Mouse (Mus musculus) C2C12 (cell line): ENCODE data around the gene 1700088E04Rik. TPM values are rescaled to one million over a fixed set of nuclear protein-coding genes. Genes with fewer than 3 reads are reported as not detected.
A peak's percentile ranks its signal among the peaks of the same experiment; 100 is the strongest.

Source experiments
- H3K27me3 ChIP-seq: one replicate; pipeline ENCODE4 v1.6.1; 2011; ENCODE audit not compliant: control insufficient read depth, insufficient read depth, insufficient read length
- H3K36me3 ChIP-seq: one replicate; pipeline ENCODE4 v1.6.1; 2011; ENCODE audit not compliant: control insufficient read depth, insufficient read depth
- H3K4me3 ChIP-seq: one replicate; pipeline ENCODE4 v1.5.1; 2011; ENCODE audit warnings: mild to moderate bottlenecking, control low read depth; ENCODE audit not compliant: poor library complexity, insufficient read depth, severe bottlenecking
- H3K79me2 ChIP-seq: one replicate; pipeline ENCODE4 v1.6.1; 2011; ENCODE audit not compliant: control insufficient read depth, insufficient read depth
- H3K79me3 ChIP-seq: one replicate; pipeline ENCODE4 v1.6.1; 2011; ENCODE audit warnings: low read depth, control low read depth
- H3ac ChIP-seq: one replicate; pipeline ENCODE3; 2011; ENCODE audit warnings: low read depth; ENCODE audit not compliant: control insufficient read depth, insufficient read length
- CEBPB ChIP-seq: IDR thresholded peaks from one replicate; pipeline ENCODE4 v1.6.1; 2011; ENCODE audit warnings: low read depth, mild to moderate bottlenecking, control low read depth, moderate library complexity
- CTCF ChIP-seq: IDR thresholded peaks from one replicate; pipeline ENCODE4 v1.5.1; 2011; ENCODE audit not compliant: control insufficient read depth, insufficient read depth, insufficient read length
- FOSL1 ChIP-seq: IDR thresholded peaks from one replicate; pipeline ENCODE4 v1.8.0; 2011; ENCODE audit warnings: mild to moderate bottlenecking, low read length; ENCODE audit not compliant: poor library complexity, insufficient read depth, severe bottlenecking
- MAX ChIP-seq: IDR thresholded peaks from one replicate; pipeline ENCODE4 v1.6.1; 2011; ENCODE audit warnings: mild to moderate bottlenecking, control low read depth
- MYOD1 ChIP-seq: IDR thresholded peaks from one replicate; pipeline ENCODE4 v1.6.1; 2011; ENCODE audit warnings: low read depth; ENCODE audit not compliant: control insufficient read depth, insufficient read length
- MYOG ChIP-seq: IDR thresholded peaks from one replicate; pipeline ENCODE4 v1.6.1; 2011; ENCODE audit not compliant: control insufficient read depth, insufficient read length; ENCODE audit errors: extremely low read depth
- USF1 ChIP-seq: IDR thresholded peaks from one replicate; pipeline ENCODE4 v1.6.1; 2011; ENCODE audit warnings: low read depth, mild to moderate bottlenecking, control low read depth, moderate library complexity
- polyA plus RNA-seq: library from polyadenylated mRNA; unstranded; fragments of >200 nt; fragmentation: generic; extraction: Trizol; gene quantifications from one replicate; pipeline ENCODE4 v1.2.1, GENCODE M21; 2012; ENCODE audit warnings: missing spikeins

The 1700088E04Rik gene
- polyA plus RNA-seq, 1 experiment: 5.6 TPM

GRCm38 (mm10) chr15:79096556-79096955 is 44.5 kb downstream of the 1700088E04Rik start:
- Histone ChIP-seq H3K4me3 (no peak overlapping the region), H3K79me2 (peaks cover 7% of the 10 kb centered on the region), H3K36me3 (peaks cover 47% of the 10 kb centered on the region), H3K27me3 (no peaks in the 10 kb centered on the region), H3ac (no peak overlapping the region), H3K79me3 (no peaks in the 10 kb centered on the region)
- TF ChIP-seq CEBPB (no peak), FOSL1 (no peak), MAX (no peak), CTCF (no peak)

- Histone ChIP-seq H3K27me3 (no peaks in the 10 kb centered on the region), H3K79me3 (no peaks in the 10 kb centered on the region), H3ac (no peak overlapping the region), H3K4me3 (no peak overlapping the region), H3K79me2 (peaks cover 18% of the 10 kb centered on the region), H3K36me3 (peaks cover 58% of the 10 kb centered on the region)
- no peak for TF ChIP-seq MYOG
- TF ChIP-seq FOSL1: no peak
- TF ChIP-seq CEBPB: no peak
- TF ChIP-seq CTCF: no peak
- TF ChIP-seq MAX: no peak
- TF ChIP-seq USF1: no peak
- TF ChIP-seq MYOD1: no peak
Measured at GRCm38 (mm10) chr15:79095483-79095882, 45.6 kb downstream of the 1700088E04Rik start.

GRCm38 (mm10) chr15:79093083-79093839 is 47.8 kb downstream of the 1700088E04Rik start:
- Histone ChIP-seq H3K79me2 (peaks cover 39% of the 10 kb centered on the region), H3K4me3 (no peak overlapping the region), H3K79me3 (peaks cover 8% of the 10 kb centered on the region), H3K36me3 (peaks cover 80% of the 10 kb centered on the region), H3ac (no peak overlapping the region), H3K27me3 (no peaks in the 10 kb centered on the region)
- no peak for TF ChIP-seq FOSL1
- peak; percentile 57 for TF ChIP-seq CTCF
- TF ChIP-seq CEBPB: no peak

GRCm38 (mm10) chr15:79092284-79092683 is 48.8 kb downstream of the 1700088E04Rik start:
- H3K27me3 ChIP-seq: no peaks in the 10 kb centered on the region
- H3ac ChIP-seq: no peak overlapping the region
- no peak for TF ChIP-seq MYOG
- no peak for TF ChIP-seq CEBPB
- TF ChIP-seq USF1: no peak
- no peak for TF ChIP-seq MYOD1
- no peak for TF ChIP-seq FOSL1
- TF ChIP-seq CTCF: no peak
- no peak for TF ChIP-seq MAX
- no peak overlapping the region for H3K4me3 ChIP-seq
- peaks cover 89% of the 10 kb centered on the region for H3K36me3 ChIP-seq
- peaks cover 44% of the 10 kb centered on the region for H3K79me2 ChIP-seq
- H3K79me3 ChIP-seq: peaks cover 11% of the 10 kb centered on the region

- H3ac ChIP-seq: no peak overlapping the region
- TF ChIP-seq CEBPB (no peak), USF1 (no peak), MYOD1 (no peak), CTCF (no peak), MYOG (no peak), MAX (no peak), FOSL1 (no peak)
- H3K4me3 ChIP-seq: no peak overlapping the region
- H3K79me3 ChIP-seq: peaks cover 29% of the 10 kb centered on the region
- H3K27me3 ChIP-seq: no peaks in the 10 kb centered on the region
- H3K36me3 ChIP-seq: peaks cover 84% of the 10 kb centered on the region
- peaks cover 67% of the 10 kb centered on the region for H3K79me2 ChIP-seq
Measured at GRCm38 (mm10) chr15:79079567-79079966, 61.5 kb downstream of the 1700088E04Rik start.

Other genes with a start within 250 kb of the 1700088E04Rik start
- 0.07 TPM for gene Gm49510, start 241.6 kb downstream of the 1700088E04Rik start, polyA plus RNA-seq
- gene Sh3bp1, start 241.5 kb downstream of the 1700088E04Rik start, polyA plus RNA-seq: 23.4 TPM
- gene Pdxp, start 227.3 kb downstream of the 1700088E04Rik start, polyA plus RNA-seq: 25.1 TPM
- gene Lgals1, start 214.5 kb downstream of the 1700088E04Rik start, polyA plus RNA-seq: 18,755 TPM
- 108 TPM for gene Nol12, start 206.3 kb downstream of the 1700088E04Rik start, polyA plus RNA-seq
- 35.7 TPM for gene Triobp, start 193.5 kb downstream of the 1700088E04Rik start, polyA plus RNA-seq
- 111 TPM for gene H1f0, start 112.8 kb downstream of the 1700088E04Rik start, polyA plus RNA-seq
- not detected for gene Galr3, start 99.4 kb downstream of the 1700088E04Rik start, polyA plus RNA-seq
- 45.6 TPM for gene Ankrd54, start 78.4 kb downstream of the 1700088E04Rik start, polyA plus RNA-seq
- 369 TPM for gene Eif3l, start 66.1 kb downstream of the 1700088E04Rik start, polyA plus RNA-seq
- 12.7 TPM for gene Micall1, start 32.4 kb downstream of the 1700088E04Rik start, polyA plus RNA-seq
- gene Polr2f, start 244 bp downstream of the 1700088E04Rik start, polyA plus RNA-seq: 436 TPM
- not detected for gene Sox10, start 24.0 kb upstream of the 1700088E04Rik start, polyA plus RNA-seq
- 15.3 TPM for gene Pick1, start 87.9 kb upstream of the 1700088E04Rik start, polyA plus RNA-seq
- gene Gm49486, start 88.1 kb upstream of the 1700088E04Rik start, polyA plus RNA-seq: 0.01 TPM
- 0.11 TPM for gene Slc16a8, start 113.5 kb upstream of the 1700088E04Rik start, polyA plus RNA-seq
- 1.2 TPM for gene Baiap2l2, start 144.3 kb upstream of the 1700088E04Rik start, polyA plus RNA-seq
- 17.4 TPM for gene Pla2g6, start 187.1 kb upstream of the 1700088E04Rik start, polyA plus RNA-seq
- 24.8 TPM for gene Maff, start 205.4 kb upstream of the 1700088E04Rik start, polyA plus RNA-seq